Mouse (Mus musculus): ENCODE results near the gene Rps6. TPM values are rescaled to one million over a fixed set of nuclear protein-coding genes. Genes with fewer than 3 reads are reported as not detected.
A peak's percentile ranks its signal among the peaks of the same experiment; 100 is the strongest.

The Rps6 gene
- 100 to 1,000 TPM; 527 to 532 TPM for total RNA-seq (2021)

DNA sequence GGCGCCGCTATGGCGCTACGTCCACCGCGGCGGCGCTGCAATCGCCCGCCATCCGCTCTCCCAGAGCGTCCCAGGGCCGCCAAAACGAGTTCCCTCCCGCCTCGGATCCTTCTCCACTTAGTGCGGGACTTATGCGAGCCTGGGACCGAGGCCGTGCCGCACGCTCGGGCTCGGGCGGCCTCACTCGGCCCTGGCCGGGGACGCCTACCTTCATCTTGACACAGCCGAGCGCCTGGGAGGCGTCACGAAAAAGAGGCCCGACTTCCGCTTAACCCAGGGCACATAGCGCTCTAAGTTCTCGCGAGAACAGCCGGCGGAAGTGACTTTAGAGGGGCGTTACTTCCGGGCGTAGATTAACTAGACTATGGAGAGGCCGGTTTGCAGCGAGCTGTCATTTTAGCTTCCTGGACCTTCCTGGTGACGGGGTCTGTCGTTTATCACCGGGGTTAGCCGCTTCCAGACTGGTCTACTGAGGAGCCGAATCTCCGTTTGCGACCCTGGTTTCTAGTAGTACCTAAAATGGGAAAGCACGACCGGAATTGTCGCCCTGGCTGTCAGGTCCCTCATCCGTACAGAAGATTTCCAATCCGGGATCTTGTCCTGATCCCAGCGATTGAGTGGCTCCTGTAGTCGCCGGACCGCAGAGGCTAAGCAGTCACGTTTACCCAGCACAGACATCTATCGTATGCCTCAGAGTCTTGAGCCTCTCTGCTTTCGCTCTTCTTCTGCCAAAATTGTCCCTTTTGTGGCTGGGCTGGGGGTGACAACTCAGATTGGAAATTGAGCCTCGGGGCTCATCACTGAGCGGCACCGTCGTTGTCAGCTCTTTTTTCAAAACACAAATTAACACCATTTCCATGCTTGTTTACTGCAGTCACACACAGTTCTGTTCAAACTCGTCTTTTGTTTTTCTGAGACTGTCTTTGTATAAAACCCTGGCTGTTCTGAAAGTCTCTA, at the start of gene Rps6:
TSS of gene Rps6 (minus strand) at position 300 of the 957 bp plus-strand sequence.
- intact Hi-C loops (cut with DNase I) = no loop called here
- peak; percentile 96 for DNase-seq

DNA sequence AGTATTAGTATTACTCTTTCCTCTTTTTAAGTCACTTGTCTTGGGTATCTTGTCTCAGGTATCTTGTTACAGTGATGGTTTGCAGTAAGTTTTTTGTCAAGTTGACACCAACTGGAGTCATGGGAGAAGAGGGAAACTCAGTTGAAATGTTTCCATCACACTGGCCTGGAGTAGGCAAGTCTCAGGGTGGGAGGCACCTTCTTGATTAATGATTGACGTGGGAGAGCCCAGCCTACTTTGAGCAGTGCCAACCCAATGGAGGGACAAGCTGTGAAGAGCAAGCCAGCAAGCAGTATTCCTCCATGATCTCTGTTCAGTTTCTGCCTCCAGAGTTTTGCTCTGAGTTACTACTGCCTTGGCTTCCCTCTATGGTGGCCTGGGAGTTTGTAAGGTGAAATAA, 48.7 kb upstream of the Rps6 start:
- intact Hi-C loops (cut with DNase I) = no loop called here
- no peak for DNase-seq

DNA sequence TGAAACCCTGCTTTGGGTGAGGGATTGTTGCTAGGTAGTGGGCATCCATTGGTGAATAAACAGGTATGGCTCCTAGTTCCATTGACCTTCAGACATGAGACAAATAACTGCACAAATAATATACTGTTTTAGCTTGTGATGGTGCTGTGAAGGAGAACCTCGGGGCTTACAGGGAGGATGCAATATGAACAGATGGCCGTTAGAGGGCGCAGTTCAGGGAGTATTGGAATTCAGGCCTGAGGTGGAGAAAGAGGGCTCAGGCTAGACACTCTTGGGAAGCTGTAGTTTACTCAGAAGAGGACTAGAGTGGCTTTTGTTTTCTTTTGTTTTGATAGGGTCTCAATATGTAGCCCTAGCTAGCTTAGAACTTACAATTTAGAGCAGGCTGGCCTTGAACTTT, 47.8 kb upstream of the Rps6 start:
- no peak for DNase-seq
- intact Hi-C loops (cut with DNase I) = no loop called here

DNA sequence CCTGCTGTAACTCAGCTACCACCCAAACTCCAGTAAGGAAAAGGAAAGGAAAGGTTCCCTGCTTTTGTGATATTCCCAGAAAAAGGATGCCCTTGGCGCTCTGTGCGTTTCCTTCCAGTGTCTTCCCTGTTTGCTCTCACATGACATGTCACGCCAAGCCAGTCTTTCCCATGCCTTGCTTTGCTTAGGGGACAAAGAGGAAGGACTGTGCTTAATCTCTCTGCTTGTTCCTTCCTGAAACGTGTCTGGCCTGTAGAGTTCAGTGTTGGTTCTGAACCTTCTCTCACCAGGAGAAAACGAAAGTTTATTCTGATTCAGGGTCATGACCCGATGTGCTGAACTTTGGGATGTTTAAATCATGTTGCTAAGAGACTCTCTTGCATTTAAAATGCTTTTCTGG, 45.1 kb upstream of the Rps6 start:
- intact Hi-C loops (cut with DNase I) = no loop called here
- DNase-seq = no peak

DNA sequence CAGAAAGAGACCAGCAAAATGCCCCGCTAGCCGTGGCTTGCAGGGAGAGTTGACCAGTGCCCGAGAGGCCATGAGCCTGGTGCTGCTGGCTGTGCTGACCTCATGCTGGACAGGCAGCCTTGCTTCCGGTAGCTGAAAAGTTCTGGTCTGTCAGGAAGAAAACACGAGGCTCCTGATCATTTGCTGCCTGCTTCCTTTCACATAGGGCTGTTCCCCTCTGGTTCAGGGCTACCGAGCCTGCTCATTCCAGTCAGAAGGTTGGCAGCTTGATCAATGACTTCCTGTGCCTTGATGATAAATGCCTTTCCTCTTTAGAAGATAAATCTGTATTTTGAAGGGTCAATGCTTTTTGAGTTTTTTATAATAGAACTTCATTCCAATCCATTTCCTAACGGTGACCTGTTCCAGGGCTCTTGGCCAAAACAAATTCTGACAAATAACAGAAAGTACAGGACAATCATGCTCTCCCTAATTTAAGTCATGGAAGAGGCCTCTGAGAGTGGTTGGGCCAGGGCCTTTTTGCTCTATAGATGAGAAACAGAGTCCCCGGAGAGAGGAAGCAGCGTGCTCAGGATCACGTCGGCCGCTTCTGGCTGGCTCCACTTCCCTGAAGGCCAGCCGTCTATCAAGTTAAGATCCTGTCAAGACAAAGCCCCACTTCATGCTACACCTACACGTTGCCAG, 41.7 kb upstream of the Rps6 start:
- intact Hi-C loops (cut with DNase I) = no loop called here
- DNase-seq = no peak

DNA sequence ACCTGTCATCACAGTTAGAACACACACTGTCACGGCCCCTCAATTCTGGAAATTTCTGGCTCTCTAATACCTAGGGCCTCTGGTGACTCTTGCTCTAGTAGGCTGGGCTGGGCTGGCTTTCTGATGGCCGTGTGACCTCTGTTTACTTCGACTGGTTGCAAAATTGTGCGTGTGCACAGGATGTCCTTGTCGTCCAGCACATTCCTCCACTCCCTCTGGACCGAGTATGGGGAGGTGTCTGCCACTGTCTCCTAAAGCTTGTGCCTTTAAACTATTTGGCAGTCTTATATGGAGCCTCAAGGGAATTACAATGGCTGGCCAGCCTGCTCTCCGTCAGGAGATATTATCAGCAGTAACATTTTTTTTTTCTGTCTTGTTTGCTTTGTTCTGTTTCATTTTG, 40.2 kb upstream of the Rps6 start:
- intact Hi-C loops (cut with DNase I) = no loop called here
- no peak for DNase-seq

DNA sequence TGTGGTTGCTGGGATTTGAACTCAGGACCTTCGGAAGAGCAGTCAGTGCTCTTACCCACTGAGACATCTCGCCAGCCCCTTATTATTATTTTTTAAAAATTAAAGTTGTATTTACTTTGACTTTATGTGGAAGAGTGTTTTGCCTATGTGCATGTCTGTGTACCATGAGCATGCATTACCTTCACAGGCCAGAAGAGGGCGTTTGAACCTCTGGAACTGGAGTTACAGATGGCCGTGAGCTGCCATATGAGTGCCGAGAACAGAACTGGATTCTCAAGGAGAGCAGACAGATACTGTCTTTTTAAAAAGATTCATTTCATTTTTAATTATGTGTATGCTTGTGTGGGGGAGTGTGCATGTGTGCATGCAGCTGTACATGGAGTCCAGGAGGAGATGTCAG, 30.7 kb upstream of the Rps6 start:
- intact Hi-C loops (cut with DNase I) = no loop called here
- DNase-seq = no peak

DNA sequence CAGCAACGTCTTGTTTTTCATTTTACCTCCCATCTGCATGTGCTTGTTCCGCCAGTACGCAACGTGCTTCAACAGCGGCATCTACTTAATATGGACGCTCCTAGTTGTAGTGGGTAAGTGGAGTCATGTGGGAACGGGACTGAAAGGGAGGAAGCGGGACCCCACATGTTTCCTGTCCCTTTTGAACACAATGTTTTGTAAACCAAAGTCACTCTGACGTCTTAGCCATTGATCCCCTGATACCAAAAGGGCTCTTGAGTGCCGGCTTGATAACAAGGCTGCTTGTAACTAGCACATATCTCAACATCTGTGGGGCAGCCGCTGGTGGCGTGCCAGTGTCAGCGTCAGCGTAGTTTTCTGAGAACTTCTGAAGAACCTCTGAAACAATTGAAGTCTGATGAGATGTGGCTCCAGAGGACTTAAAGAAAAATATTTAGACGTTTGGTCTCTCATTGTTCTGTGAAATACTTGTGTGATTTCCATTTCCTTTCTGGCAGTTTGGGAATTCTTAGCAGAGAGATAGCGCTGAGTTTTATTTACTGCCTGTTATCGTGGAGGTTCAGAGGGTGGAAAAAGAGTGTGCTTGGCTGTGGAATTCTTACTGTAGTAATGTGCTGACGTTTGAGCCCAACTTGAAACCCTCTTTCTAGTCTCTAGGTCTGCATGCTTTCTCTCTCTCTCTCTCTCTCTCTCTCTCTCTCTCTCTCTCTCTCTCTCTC, 29.1 kb upstream of the Rps6 start:
- intact Hi-C loops (cut with DNase I) = no loop called here
- no peak for DNase-seq

DNA sequence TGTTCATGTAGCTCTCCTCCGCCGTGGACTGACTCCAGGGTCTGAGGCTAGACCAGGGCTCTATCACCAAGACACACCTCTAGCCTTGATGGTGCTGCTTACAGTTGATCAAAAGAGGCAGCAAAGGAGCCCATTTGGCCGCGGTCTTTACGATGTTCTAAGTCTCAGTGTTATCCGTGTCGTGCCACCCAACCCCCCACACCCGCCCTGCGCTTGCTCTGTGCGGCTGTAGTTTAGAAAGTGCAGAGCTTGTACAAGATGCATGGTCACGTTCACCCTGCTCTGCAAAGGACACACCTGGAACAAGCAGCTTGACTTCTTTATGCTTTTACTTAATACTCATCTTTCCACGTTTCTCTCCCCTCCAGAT, 28.6 kb upstream of the Rps6 start:
- intact Hi-C loops (cut with DNase I) = no loop called here
- no peak for DNase-seq

DNA sequence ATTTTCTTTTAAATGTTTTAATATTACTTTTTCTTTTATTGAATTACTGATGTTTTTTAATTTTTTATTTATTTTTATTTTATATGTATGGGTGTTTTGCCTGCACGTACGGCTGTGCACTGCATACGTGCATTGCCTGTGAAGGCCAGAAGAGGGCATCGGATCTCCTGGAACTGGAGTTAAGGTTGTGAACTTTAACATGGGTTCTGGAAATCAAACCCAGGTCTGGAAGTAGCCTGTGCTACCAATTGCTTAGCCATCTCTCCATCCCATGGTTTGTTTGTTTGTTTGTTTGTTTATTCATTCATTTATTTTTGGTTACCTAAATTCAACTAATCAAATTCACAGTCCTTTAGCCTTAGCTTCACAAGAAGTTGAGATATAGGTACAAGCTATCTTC, 27.7 kb upstream of the Rps6 start:
- intact Hi-C loops (cut with DNase I) = no loop called here
- DNase-seq = peak; percentile 17

DNA sequence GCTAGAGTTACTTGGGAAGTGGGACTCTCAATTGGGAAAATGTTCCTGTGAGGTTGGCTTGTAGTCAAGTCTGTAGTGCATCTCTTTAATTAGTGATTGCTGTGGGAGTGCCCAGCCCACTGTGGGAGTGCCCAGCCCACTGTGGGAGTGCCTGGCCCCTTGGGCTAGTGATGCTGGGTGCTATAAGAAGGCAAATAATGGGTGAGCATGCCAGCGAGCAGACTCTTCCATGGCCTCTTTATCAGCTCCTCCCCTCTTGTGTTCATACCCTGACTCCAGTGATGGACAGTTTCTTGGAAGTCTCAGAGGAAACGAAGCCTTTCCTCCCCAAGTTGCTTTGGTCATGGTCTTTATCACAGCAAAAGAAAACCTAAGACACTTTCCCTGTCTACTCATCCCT, 25.2 kb upstream of the Rps6 start:
- DNase-seq = no peak
- intact Hi-C loops (cut with DNase I) = no loop called here

DNA sequence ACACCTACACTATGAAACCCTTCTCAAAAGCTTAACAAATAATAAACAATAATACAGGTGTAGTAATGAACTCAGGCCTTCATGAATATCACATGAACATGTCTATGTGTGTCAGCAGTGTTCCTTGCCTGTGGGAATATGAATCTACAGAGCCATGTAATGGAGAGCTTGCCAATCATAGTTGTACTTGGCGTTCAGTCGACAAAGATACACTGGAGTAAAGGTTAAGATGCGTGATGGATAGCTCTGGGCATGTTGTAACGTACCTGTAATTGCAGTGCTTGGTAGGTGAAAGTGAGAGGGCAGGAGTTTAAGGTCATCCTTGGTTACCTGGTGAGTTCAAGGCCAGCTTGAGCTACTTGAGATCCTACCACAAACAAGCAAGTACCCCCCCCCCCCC, 24.0 kb upstream of the Rps6 start:
- no peak for DNase-seq
- intact Hi-C loops (cut with DNase I) = no loop called here

DNA sequence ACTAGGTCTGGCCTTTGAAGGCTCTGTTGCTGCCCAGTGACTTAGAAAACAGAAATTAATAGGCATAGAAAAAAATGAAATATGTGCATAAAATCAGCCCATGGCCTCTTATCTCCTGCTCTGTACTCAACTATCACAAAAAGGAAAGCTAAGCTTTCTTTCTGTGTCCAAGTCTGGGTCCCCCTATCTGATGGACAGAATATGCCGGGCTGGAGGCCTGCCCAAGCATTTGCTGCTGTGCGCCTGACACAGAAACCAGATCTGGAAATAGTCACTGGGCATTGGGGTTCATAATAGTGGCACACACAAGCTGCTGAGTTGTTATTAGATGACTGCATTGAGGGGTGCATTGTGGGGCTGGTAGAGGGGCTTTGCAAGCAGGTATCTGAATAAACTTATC, 22.3 kb upstream of the Rps6 start:
- intact Hi-C loops (cut with DNase I) = no loop called here

DNA sequence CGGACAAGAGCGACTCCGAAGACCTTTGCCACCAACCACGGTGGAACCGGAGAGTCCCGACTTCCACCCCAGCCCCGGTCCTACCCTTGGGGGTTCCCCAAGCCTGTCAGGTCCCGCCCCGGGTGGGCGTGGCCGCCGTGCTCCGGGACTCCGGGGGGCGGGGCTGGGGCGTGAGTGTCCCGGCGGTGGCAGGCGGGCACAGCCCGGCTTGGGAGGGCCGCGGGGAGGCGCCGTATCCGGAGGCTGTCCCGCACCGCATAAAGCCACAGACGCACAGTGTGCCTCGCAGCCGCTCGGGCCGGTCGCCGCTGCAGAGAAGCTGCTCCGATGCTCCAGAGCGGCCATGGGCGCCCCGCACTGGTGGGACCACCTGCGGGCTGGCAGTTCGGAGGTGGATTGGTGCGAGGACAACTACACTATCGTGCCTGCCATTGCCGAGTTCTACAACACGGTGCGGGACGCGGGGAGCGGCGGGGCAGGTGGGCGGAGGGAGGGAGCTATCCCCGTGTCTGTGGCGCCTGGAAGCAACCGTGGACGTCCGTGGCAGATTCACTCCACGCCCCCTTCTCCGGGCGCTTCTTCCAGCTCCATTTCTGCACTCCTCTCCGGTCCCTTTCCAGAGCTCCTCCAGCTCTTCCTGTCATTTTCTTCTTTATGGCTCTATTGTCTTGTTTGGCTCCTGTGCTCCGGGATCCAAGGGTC, 17.1 kb upstream of the Rps6 start, which contains the start of gene Acer2:
TSS of gene Acer2 (plus strand) at position 251 of the 702 bp plus-strand sequence.
- DNase-seq = peak; percentile 84
- intact Hi-C loops (cut with DNase I) = no loop called here

More for the DNA sequence above, 22.3 kb upstream of the Rps6 start:
- no peak for DNase-seq

DNA sequence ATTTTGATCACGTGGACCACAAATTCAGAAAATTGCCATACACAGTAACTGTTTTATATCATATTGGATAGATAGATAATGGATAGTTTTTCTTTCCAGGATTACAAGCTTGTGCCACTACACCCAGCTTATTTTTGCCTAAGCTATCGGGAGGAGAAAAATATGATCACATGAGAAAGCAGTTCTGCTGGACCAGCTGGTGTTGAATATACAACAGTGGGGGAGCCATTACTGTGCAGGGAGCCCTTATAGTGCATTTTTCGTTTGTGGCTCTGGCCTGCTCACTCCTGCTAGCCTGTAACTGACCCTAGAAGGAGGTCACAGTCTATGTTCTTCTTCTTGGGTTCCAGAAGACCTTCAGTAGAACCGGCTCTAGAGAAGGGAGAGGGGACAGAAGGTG, 15.9 kb upstream of the Rps6 start:
- intact Hi-C loops (cut with DNase I) = no loop called here
- DNase-seq = no peak

DNA sequence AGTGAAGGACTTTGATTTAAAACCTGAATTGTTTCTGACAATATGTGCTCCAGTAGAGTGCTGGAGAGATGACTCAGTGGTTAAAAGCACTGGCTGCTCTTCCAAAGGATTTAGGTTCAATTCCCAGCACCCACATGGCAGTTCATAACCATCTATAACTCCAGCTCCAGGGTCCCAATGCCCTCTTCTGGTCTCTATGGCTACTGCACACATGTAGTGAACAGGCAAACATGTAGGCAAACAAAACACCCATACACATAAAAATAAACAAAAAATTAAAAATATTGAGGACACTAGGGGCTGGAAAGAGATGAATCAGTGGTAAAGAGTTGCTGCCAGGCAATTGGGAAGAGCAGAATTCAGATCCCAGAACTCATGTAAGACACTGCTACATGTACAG, 14.8 kb upstream of the Rps6 start:
- no peak for DNase-seq
- intact Hi-C loops (cut with DNase I) = no loop called here

DNA sequence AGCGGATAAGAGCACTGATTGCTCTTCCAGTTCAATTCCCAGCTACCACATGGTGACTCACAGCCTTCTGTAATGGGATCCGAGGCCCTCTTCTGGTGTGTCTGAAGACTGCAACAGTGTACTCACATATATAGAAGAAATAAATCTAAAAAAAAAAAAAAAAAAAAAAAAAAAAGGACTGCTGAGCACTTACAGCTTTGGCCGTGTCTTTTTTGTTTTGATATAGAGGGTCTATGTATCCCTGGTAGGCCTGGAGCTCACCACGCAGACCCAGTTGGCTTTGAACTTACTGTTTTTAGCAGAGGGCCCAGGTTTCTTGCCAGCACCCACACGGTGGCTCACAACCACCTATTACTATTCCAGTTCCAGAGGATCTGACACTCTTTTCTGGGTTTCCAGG, 6.9 kb upstream of the Rps6 start:
- no peak for DNase-seq
- intact Hi-C loops (cut with DNase I) = no loop called here

DNA sequence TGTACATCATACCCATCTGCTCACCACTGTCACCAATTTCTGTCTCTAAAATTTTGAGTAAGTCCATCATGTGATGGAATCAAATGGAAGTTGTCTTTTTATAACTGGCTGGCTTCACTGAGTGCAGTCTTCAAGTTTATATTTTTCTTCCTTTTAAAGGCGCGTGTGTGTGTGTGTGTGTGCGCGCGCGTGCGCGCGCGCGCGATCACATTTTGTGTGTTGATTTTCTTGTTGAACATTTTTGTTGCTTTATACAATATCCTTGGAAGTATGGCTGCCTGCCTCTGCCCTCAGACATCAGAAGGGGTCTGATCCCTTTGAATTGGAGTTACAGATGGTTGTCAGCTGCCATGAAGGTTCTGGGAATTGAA, 843 bp upstream of the Rps6 start:
- no peak for DNase-seq
- intact Hi-C loops (cut with DNase I) = no loop called here

DNA sequence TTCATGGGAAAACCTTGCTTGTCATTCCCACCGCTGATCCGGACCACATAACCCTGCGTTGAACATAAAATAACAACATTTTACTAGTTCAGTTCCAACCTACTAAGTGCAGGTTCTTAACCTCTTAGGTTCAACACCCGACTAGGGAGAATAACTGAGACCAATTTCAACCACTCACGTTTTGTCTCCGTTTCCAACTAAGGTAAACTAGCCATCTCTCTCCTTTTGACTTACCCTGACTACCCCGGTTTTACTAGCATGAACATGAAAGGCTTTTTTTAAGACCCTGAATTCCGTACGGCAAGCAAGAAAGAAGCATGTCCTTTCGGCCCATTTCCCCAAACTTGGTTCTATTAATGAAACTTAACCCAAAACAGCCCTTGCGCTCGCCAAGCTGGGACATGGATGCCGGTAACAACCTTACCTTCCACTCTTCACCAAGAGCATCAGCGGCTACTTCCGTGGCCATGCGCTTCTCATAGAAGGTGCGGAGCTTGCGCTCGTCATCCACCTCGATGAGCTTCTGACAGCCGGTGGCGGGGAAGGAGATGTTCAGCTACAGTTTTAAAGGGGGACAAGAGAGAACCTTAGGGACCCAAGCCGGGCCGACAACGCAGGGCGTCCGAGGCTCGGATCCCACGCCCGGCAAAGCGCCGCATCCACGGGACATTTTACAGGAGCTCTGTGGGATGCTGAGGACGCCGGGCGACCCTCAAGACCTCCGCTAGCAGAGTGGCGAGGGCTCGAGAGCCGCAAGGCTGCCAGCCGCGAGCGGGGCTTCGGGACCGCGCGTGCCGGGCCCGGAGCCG, 704 bp downstream of the Rps6 start:
- peak; percentile 24 for DNase-seq
- intact Hi-C loops (cut with DNase I) = no loop called here

All from left cerebral cortex, postnatal 4 days (tissue).